Mouse (Mus musculus): ENCODE measurements around the gene Ccdc36. TPM values are rescaled to one million over a fixed set of nuclear protein-coding genes. Genes with fewer than 3 reads are reported as not detected.

The Ccdc36 gene
- total RNA-seq (2021): not detected
- long read RNA-seq, experiment 1: 0 reads
- long read RNA-seq, experiment 2: 0 reads

DNA sequence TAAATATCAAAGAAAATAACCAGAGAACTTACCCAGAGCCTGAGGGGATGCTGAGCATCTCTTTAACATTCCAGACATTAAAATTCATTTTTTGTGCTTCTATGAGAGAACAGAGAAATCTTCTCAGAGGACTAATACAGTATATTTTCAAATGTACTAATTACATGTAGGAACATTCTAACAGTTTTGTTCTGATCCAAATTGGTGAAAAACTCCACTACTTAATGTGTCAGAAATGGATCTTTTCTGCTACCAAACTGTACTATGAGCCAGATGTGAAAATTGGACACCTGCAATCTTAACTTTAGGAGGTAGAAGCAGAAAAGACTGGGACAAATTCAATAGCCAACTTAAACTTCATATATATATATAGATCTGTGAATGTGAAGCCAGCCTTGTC lies at the start of gene Ccdc36:
Ccdc36 (minus strand) TSS at position 101 of the 400 bp plus-strand sequence.
- no peak for DNase-seq

DNA sequence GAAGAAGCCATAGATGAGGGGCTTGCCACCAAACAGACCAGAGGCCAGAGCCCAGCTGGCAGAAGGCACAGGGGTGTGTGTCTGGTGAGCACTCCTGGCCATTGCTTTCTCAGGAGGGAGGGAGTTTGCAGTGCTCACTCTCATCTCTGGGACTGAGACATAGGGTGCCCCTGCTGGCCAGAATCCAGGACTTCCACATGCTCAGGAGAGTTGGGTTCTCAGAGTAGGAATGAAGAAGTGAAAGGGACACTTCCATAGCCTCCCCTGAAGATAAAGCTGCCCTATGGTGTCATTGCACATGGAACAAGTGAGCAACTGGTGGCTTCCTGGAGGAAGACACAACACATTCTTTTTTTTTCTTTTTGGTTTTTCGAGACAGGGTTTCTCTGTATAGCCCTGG lies 46.2 kb upstream of the Ccdc36 start:
- DNase-seq: no peak

DNA sequence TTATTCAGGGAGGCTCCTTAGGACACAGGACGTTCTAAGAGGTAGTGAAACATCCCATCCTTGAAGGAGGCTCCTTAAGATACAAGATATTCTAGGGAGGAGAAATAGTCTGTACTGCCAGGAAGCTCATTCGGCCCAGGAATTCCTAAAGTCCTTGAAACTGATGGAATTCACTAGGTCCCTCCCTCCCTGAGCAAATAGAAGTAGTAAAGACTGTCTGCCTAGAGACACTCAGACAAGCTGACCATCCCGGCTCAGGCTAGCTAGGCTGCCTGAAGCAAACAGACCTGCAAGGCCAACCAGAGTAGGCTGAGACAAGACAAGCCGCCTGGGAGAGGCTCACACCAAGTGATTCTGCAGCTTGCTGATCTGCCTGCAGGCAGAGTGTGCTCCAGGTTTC lies 41.6 kb upstream of the Ccdc36 start:
- DNase-seq: no peak

DNA sequence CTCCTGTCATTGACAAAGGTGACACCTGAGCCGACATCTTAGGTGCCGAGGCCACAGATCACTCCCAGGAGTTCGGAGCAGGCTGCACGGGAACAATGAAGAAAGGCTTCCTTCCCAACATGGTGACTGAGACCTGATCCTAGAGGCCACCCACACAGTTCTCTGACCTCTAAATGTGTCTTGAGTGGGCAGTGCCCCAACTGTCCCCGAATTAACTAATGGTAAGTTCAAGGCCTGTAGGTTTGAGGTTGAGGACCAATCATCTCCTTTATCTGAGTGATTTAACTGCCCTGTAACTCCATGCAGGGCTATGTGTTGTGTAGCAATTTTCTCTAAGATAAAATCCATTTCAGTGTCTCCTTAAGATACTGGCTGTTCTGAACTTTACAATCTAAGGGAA lies 41.1 kb upstream of the Ccdc36 start:
- DNase-seq: no peak

DNA sequence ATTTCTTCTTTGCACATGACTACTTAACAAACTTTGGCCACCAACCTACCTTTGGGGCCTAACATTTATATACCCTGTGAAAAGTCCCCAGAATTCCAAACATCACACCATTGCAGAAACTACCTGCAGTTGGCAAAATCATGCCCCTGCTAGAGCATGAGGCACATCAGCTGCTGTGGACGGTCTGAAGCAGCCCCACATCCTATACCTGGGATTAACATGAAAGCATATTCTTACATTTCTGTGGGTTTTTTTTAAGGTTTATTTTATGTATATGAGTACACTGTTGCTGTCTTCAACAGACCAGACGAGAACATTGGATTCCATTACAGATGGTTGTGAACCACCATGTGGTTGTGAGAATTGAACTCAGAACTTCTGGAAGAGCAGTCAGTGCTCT lies 37.9 kb upstream of the Ccdc36 start:
- DNase-seq: no peak

DNA sequence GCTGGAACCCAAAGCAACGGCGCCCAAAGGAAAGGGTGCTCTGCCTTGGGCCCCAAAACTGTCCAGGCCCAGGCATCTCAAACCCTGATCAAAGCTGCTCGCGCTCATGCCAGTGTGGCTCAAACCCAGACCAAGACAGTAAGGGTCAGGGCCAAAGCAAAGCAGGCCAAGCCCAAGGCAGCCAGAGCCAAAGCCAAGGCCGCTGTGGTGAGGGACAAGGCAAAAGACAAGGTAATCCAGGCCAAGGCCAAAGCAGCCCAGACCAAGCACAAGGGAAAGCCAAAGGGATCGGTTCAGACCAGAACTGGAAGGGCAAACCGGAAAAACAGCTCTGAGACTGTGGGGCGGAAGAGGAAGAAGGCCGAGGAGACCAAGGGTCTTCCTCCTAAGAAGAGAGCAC lies 35.4 kb upstream of the Ccdc36 start:
- DNase-seq: peak; percentile 55 to 80

DNA sequence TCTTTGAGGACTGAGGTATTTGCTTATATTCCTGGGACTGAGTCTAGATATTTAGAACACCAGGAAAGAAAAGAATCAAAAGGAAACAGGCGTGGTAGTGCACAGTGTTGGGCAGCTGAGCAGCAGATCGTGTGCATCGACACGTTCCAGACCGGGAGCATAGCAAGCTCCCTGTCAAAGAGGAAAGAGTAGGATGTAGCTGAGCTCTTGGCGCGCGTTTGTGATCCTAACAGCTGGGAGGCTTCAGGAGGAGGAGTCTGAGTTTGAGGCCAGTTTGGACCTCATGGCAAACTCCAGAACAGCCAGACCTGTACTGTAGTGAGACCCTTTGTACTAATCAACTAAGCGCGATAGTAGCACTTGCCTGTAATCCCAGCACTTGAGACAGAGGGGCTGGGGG lies 33.9 kb upstream of the Ccdc36 start:
- no peak for DNase-seq

DNA sequence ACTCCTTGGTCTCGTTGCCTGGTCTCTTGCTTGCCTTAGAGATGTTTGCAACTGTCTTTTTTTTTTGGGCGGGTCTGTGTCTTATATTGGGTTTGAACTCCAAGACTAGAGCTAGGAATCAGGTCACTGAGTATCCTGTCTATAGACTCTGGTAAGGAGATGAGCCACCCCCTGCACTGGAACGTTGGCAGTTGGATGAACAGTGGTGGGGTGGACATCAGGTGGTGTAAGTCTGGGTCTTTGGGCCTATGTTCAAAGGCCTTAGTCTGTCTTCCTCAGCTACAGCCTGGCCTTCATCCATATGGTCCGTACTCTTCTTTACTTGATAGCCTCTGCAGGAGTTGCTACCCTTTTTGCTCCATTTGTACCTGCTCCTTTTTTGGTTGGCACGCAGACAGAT lies 33.4 kb upstream of the Ccdc36 start:
- no peak for DNase-seq

DNA sequence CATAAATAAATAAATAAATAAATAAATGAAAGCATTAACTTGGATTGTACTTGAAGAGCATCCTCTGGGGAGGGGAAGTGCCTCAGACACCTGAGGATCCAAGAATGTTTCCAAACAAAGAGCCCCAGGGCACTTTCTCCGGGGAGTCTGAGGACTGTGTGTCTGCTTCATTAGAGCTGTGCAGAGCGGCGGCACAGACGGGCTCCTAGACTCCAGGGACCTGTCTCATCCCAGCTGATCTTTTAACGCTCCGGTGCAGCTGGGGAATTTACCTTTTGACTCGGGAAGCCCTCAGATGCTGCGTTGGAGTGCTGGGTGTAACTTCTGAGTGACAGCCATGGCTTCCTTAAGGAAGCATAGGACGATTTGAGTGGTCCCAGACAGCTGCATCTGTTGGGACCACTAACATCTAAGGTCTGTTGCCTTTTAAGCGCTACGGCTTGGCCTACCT lies 32.9 kb upstream of the Ccdc36 start, which contains the start of gene Klhdc8b:
Klhdc8b (minus strand) TSS at position 401 of the 451 bp plus-strand sequence.
- DNase-seq: no peak

DNA sequence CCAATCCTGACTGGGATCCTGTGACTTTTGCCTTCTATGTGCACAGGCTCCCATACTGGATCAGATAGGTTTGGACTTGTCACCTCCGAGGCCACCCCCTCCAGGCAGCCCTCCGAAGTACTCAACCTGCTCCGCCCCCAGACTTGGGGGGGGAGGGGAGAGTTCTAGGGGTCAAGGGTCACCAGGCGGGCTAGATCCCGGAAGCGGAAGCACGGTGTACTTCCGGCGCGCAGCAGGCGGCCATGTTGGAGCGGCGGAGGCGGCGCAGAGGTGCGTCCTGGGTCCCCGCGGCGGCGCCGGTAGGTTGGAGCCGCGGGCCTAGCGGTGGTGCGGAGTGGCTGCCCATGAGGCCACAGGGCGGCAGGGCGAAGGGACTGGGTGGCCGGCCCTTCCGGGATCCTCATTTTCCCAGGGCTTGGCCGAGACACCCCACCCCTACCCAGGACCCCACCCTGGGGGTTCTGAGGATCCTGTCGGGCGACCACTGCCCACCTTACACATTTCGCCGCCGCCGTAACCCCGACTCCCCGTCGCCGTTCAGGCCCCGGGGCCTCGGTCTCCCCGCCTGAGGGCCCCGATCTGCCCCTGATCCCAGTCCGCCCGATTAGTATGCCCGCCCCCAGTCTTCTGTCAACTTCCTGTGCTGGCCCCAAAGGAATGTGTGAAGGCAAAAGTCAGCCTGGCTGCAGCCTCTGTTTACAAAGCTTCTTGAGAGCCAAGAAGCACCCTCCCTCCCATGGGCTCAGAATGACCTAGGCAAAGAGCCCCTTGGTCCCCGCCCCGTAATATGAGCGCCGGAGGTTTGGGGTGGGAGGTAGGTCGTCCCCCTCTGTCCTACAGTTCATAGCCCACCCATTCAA lies 32.3 kb upstream of the Ccdc36 start, which contains the start of gene Ccdc71:
Ccdc71 (plus strand) TSS at position 209 of the 860 bp plus-strand sequence.
- DNase-seq: peak; percentile 86 to 93

DNA sequence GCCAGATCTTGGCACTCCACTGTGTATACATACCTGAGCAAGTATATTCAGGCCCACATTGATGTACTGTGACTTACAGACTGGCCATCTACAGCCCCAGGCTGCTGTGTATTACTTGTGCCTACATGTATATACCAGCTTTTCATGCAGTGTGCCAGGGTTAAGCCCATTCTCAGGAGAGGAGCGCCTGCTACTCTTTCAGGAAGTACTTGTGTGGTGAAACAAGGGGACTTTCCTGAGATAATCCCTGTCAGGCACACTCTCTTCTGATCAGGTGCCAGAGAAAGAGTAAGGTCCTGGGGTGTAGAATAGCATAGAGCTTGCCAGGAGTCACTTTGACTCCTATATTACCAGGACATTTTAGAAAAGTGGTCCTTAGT lies 31.6 kb upstream of the Ccdc36 start:
- no peak for DNase-seq

DNA sequence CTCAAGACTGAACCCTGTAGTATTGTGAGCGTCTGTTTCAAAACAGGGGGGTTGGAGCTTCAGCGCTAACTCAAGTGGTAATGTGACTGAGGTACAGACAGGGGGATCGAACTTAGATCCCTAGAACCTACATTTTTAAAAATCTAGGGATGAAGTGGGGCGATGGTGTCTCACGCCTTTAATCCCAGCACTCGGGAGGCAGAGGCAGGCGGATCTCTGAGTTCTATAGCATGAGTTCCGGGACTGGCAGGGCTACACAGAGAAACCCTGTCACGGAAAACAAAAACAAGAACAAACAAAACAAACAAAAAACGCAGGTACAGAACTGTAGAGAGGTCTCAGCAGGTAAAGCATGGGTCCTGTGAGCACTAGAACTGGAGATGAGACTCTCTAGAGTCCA lies 28.7 kb upstream of the Ccdc36 start:
- no peak for DNase-seq

DNA sequence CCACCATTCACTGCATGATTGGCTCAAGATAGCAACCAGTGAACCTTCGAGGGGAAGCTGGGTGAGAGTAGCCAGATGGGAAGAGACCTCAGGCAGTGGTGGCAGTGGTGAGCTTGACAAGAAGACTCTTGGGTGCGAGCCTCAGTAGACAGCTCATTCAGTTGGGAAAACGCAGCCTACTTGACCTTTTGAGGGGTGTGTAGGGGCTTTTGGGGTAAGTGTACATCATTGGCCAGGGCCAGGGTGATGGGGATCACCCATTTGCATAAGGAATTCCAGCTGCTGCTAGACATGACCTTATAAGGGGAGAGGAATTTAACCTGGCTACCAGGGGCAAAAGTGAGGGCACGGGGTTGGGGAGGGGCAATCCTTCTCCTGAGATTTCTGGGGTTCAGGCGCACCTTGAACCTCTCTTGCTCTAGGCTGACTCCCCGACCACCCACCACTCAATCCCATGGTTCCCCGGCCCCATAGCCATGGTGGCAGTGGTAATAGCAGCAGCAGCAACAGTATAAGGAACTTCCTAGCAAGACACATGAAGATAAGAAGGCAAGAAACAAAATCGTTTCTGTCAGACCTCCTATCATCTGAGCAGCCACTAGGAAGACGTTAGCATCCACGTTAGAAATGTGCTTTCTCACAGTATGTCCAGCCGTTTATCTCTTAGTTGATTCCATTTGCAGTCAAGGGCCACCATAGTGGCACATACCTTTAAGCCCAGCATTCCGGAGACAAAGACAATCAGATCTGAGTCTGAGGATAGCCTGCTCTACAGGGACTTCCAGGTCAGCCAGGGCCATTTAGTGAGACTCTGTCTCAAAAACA lies 27.7 kb upstream of the Ccdc36 start:
- DNase-seq: no peak

DNA sequence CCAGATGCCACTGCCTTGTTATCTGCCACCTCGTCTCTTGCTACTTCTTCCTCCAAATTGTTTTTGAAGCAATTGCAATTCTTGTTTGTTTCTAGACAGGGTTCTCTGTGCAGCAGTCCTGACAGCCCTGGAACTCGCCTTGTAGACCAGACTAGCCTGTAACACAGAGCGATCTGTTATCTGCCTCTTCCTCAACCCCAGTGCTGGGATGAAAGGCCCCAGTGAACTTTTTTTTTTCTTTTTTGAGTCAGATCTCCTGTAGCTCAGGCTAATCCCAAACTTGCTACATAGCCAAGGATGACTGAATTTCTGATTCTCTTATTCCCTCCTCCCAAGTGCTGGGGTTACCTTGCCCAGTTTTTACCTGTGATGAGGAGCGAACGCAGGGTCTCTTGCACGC lies 26.1 kb upstream of the Ccdc36 start:
- DNase-seq: no peak

DNA sequence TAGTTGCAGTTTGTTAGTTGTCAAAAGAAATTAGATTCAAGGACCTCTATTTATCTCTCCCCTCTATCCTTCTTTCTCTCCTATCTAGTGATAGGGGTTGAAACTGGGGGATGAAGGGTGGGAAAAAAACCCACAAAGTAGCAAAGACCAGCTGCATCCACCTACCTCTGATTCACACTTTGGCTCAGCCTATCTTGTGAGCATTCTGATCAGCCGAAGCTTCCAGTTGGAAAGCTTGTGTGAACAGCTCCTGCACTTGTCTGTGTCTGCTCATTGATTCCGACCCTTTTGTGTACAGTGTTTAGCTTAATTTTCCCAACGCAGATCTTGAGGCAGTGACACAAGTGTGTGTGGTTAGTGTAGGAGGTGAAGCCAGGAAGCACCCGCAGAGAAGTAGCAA lies 25.2 kb upstream of the Ccdc36 start:
- no peak for DNase-seq

DNA sequence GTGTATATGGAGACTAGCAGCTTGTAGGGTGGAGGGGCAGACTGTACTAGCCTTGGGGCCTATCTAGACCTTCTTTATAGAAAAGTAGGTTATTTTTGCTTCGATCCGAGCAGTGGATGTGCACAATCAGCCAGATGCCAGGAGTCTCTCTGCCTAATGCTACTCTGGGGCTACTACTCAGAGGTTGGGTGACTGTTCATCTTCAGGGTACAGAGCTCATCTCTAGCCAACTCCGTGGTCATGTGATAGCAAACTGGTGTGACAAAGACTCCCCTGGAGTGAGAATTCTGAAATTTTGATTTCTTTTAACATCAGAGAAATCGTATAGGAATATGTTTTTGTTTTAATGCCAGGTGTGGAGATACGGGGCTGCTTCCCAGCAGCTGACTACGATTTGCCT lies 24.6 kb upstream of the Ccdc36 start:
- no peak for DNase-seq

DNA sequence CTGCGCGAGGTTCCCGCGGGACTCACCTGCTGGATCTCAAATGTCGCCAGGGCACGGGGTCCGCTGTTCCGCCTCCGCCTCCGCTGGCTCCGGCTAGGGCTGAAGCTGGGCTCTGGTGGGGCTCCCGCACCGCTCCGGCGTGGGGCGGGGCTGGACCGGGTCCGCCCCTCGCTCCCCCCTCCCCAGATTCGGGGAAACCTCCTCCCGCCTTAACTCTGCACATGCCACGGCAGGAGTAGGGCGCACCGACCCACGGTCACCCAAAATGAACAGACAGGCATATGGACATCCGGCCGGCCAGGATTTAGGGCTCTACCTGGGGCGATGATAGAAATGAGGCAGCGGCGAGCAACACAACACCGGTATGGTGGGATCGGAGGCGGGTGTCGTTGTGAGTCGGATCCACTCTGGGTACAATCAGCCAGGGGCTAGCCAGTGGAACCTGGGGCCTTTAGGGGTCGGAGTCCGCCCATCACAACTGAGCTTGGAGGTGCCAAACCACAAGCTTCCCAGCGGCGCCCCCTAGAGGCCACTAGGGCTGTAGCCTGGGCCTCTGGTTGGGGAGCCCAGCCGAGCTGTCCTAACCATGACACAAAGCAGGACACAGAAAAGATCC lies 24.1 kb upstream of the Ccdc36 start:
- DNase-seq: peak; percentile 91 to 93

DNA sequence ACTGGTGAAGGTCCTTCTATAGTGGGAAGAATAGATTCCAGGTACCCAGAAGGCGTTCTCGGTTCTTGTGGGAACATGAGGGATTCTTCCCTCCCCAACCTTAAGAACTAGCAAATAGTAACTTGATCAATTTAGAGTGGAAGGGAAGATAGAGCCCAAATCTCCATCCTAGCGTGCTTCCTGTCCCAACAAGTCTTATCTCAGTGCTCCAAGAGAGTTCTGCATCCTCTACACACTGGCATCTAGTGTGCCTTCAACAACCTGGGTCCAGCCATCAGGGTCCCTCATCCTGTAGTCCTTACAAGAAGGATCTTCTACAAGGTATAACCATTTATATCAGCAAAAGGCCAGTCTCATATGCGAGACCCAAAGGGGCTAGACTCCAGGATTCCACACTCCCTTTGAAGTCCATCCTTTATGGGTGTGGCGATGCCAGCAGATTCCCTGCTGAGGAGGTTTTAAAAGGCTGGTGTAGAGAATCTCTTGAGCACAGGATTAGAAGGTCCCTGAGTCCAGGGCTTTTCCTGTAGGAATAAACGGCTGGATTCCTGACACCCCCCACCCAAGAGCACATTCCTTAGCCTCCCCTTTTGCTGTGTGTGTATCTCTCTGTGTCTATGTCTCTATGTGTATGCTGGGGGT lies 23.4 kb upstream of the Ccdc36 start:
- DNase-seq: no peak

DNA sequence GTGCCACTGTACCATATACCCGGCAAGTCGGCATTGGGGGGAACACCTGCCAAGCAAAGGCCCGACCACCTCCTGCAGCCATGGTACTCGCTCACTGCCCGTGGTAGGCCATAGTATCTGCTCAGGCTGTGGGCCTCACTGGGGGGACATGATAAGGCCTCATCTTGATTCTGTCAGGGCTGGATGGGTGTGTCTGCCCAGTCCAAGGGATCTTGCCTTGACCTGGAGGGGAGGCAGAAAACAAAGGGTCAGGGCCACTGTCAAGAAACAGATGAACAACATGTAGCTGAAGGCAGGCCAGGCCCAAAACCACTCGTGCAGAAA lies 22.8 kb upstream of the Ccdc36 start:
- no peak for DNase-seq

DNA sequence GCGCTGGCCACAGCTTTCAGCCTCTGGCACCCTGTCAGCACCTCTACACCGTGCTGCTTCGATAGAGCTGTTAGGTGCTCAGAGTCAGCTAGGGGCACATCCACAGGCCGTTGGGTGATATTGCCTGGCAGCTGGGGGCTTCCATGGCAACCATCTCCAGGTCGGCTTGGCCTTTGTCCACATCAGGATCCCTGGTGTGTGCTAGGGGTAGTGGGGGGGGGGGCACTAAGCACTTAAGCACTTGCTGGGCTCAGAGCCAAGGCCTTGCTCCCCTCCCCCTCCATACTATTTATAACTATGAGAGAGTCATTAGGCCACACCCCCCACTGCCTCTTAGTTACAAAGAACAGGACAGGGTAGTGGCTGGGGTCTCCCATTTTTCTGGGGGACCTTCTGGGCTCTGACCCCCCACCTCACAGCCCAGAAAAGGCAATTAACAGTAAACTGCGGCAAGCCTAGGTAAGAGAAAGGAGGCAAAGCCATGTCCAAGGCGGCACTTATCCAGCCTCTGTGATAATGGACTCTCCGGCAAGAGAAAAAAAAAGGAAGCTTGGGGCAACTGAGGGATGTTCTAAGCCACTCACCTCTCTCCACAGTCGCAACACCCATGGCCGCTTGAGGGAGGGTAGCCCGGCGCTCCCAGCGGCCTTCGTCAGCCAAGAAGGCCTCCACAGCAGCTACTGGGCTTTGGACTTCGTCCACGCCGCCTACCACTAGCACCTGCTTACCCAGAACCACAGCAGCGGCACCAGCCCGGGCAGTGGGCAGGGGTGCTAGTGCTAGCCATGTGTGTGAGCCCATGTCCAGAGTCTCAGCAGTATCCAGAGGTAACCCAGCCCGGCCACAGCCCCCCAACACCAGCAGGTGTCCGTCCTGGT lies 22.2 kb upstream of the Ccdc36 start:
- peak in 1 of 2 experiments; percentile 42 for DNase-seq

DNA sequence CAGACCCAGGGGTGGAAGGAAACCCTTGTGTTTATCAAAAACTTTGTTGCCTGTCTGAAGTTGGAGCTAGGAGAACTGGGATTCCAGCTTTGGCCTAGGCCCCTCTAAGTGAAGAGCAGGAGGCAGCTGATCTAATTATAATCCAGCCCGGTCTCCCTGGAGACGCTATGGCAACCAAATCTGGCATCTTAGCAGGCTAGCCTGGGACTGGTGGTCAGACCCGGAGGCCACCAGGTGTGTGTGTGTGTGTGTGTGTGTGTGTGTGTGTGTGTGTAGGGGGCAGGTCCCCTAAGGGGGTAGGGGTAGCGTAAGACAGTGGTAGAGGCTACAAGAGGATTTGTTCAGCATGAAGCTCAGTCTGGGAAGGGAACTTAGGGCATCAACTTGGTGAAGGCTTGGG lies 21.6 kb upstream of the Ccdc36 start:
- peak; percentile 44 to 52 for DNase-seq
